Mouse (Mus musculus) stomach, postnatal 0 days (tissue): ENCODE results near the gene Tmem63c.

Experiments used
- CTCF ChIP-seq: IDR thresholded peaks from 2 replicates; pipeline ENCODE4 v1.5.1; 2016; ENCODE audit warnings: antibody characterized with exemption, low read depth, mild to moderate bottlenecking, moderate library complexity
- EP300 ChIP-seq: optimal IDR thresholded peaks from 2 replicates; pipeline ENCODE3; 2016; ENCODE audit warnings: antibody characterized with exemption

GRCm38 (mm10) chr12:87057066-87057465, 35.9 kb downstream of the Tmem63c start:
- TF ChIP-seq EP300: no peak
- TF ChIP-seq CTCF: no peak
